Mouse (Mus musculus) MEL (cell line): ENCODE results near the gene Tmem41a.

Source experiments
- CTCF ChIP-seq, 3 experiments: IDR thresholded peaks in 2 of 3; conservative IDR thresholded peaks in 1 of 3; 2 replicates each; pipeline ENCODE4 v1.5.1; 2011 to 2012; ENCODE audit warnings: low read length in 3 of 3, low read depth in 2 of 3, mild to moderate bottlenecking in 2 of 3, improper control_type of control experiment in 1 of 3, inconsistent platforms in 1 of 3, mixed read lengths in 1 of 3, moderate library complexity in 1 of 3; ENCODE audit not compliant: control insufficient read depth in 1 of 3, insufficient read depth in 1 of 3, poor library complexity in 1 of 3, severe bottlenecking in 1 of 3
- E2F4 ChIP-seq: IDR thresholded peaks from 2 replicates; pipeline ENCODE4 v1.6.1; 2011; ENCODE audit warnings: low read depth, low read length, improper control_type of control experiment, borderline replicate concordance
- ETS1 ChIP-seq: IDR thresholded peaks from 2 replicates; pipeline ENCODE4 v1.6.1; 2012; ENCODE audit warnings: low read depth, mild to moderate bottlenecking, inconsistent platforms, low read length, improper control_type of control experiment, moderate library complexity
- GATA1 ChIP-seq: IDR thresholded peaks from 2 replicates; pipeline ENCODE4 v1.6.1; 2011; ENCODE audit warnings: low read depth, low read length, improper control_type of control experiment
- HCFC1 ChIP-seq: IDR thresholded peaks from 2 replicates; pipeline ENCODE4 v1.6.1; 2012; ENCODE audit warnings: low read depth, mild to moderate bottlenecking, inconsistent platforms, low read length, improper control_type of control experiment, moderate library complexity
- NELFE ChIP-seq: IDR thresholded peaks from 2 replicates; pipeline ENCODE4 v1.6.1; 2011; ENCODE audit warnings: low read depth, low read length, improper control_type of control experiment
- POLR2A ChIP-seq, 2 experiments: IDR thresholded peaks; 2 replicates each; pipeline ENCODE4 v1.6.1; 2011 to 2012; ENCODE audit warnings: low read length in 2 of 2, mild to moderate bottlenecking in 2 of 2, control low read depth in 1 of 2, improper control_type of control experiment in 1 of 2, low read depth in 1 of 2, moderate library complexity in 1 of 2; ENCODE audit not compliant: control insufficient read depth in 1 of 2, insufficient read depth in 1 of 2, poor library complexity in 1 of 2
- RAD21 ChIP-seq: IDR thresholded peaks from 2 replicates; pipeline ENCODE4 v1.6.1; 2011; ENCODE audit warnings: mild to moderate bottlenecking, low read depth, low read length, improper control_type of control experiment
- RCOR1 ChIP-seq: IDR thresholded peaks from 2 replicates; pipeline ENCODE4 v1.6.1; 2012; ENCODE audit warnings: low read depth, mild to moderate bottlenecking, inconsistent platforms, low read length, improper control_type of control experiment
- TBP ChIP-seq: IDR thresholded peaks from 2 replicates; pipeline ENCODE4 v1.8.0; 2011; ENCODE audit warnings: low read depth, low read length, improper control_type of control experiment
- TCF12 ChIP-seq: IDR thresholded peaks from 2 replicates; pipeline ENCODE4 v1.6.1; 2014; ENCODE audit warnings: low read depth, mild to moderate bottlenecking, inconsistent platforms, low read length, improper control_type of control experiment, moderate library complexity
- USF1 ChIP-seq: IDR thresholded peaks from 2 replicates; pipeline ENCODE4 v1.6.1; 2014; ENCODE audit warnings: low read depth, mild to moderate bottlenecking, inconsistent platforms, low read length, improper control_type of control experiment, moderate library complexity
- USF2 ChIP-seq, 2 experiments: IDR thresholded peaks; 2 replicates each; pipeline ENCODE4 v1.6.1; 2011 to 2012; ENCODE audit warnings: improper control_type of control experiment in 2 of 2, low read length in 2 of 2, borderline replicate concordance in 1 of 2, inconsistent platforms in 1 of 2, low read depth in 1 of 2, mild to moderate bottlenecking in 1 of 2; ENCODE audit not compliant: insufficient read depth in 1 of 2

DNA sequence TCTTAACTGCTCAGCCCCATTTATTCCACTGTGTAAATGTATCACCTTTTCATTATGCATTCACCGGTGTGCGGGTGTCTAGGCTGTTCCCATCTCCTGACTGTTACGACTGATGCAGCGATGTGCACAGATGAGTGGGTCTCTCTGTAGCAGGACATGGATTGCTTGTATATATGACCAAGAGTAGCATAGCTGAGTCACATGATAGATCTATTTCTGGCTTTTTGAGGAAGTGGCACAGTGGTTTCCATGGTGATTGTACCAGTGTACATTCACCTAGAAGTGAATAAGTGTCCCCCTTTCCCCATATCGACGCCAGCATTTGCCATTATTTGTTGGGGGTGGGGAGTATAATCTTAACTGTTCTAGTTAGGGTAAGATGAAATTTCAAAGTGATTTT lies 34.0 kb downstream of the Tmem41a start:
- TF ChIP-seq NELFE = no peak
- no peak for TF ChIP-seq RAD21
- TF ChIP-seq POLR2A (IDR thresholded peaks at IDR 0.05; ENCODE audit: control insufficient read depth in 1 of 2, insufficient read depth in 1 of 2, low read depth in 1 of 2, low read length in 2 of 2, poor library complexity in 1 of 2) = no peak
- peak; percentile 66 for TF ChIP-seq USF1
- no peak for TF ChIP-seq CTCF (IDR thresholded peaks at IDR 0.05 in 2 of 3, conservative IDR thresholded peaks at IDR 0.05 in 1 of 3; ENCODE audit: control insufficient read depth in 1 of 3, insufficient read depth in 1 of 3, low read depth in 2 of 3, low read length in 3 of 3, poor library complexity in 1 of 3, severe bottlenecking in 1 of 3)
- no peak for TF ChIP-seq HCFC1
- no peak for TF ChIP-seq USF2 (IDR thresholded peaks at IDR 0.05; ENCODE audit: borderline replicate concordance in 1 of 2, insufficient read depth in 1 of 2, low read depth in 1 of 2, low read length in 2 of 2)
- TF ChIP-seq E2F4 = no peak
- no peak for TF ChIP-seq RCOR1
- TF ChIP-seq GATA1 = no peak
- TF ChIP-seq TBP = no peak
- no peak for TF ChIP-seq TCF12
- TF ChIP-seq ETS1 = no peak
